Mouse (Mus musculus): Measurements from ENCODE around the gene Tert. TPM values are rescaled to one million over a fixed set of nuclear protein-coding genes. Genes with fewer than 3 reads are reported as not detected.

The Tert gene
- polyA plus RNA-seq, 1 experiment from 2014 or later = 7.6 TPM

DNA sequence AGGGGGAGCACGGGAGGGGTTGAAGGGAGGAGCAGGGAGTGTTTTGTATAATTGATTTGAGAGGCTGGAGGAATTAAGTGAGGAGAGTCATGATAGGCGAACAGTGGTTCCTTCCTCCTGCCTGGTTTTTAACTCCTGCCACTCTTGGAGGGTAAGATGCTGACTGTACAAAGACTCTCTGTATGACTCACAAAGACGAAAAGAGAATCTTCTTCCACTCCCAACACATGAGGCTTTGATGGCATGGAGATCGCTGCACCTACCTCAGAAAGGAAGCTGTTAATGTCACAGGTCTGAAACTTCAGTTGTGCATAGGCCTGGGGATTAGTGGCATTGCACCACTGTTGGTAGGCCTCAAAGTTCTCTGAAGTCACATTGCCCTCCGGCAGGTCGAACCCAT lies 58.8 kb downstream of the Tert start:
- Histone ChIP-seq H3K4me1 (replicated peaks; ENCODE audit: control insufficient read depth, insufficient read depth, low read length) (no peaks in the 10 kb centered on the region), H3K9ac (replicated peaks; ENCODE audit: low read depth, low read length) (no peak overlapping the region), H3K4me2 (ENCODE audit: low read length) (no peak overlapping the region), H3K9me3 (ENCODE audit: control insufficient read depth, low read length) (no peaks in the 10 kb centered on the region), H3K4me3 (replicated peaks; ENCODE audit: low read length) (no peak overlapping the region), H3K27me3 (replicated peaks; ENCODE audit: control insufficient read depth, insufficient read depth, low read length) (no peaks in the 10 kb centered on the region), H3K27ac (ENCODE audit: low read length) (no peak overlapping the region), H3K36me3 (ENCODE audit: control insufficient read depth, insufficient read depth) (no peaks in the 10 kb centered on the region)
- WGBS = 88% methylated on average over 6 of the region's 6 CpGs
- ATAC-seq = no peak

DNA sequence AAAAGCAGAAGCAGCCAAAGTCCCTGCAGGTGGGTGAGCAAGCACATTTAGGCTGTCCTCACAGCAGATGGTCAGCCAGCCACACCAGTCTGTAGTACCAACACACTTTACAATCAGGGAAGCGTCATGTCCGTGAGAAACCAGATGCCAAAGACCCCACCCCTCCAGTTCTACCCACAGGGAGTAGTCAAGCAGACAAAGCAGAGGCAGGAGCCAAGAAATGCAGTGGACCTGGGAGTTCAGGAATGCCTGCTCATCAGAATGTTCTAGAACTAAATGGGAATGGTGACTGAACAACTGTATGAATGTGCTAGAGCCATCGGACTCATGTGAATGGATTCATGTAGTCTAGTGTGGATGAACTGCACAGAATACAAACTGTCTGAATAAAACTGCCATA lies 60.9 kb downstream of the Tert start:
- no peak for ATAC-seq
- Histone ChIP-seq H3K9me3 (ENCODE audit: control insufficient read depth, low read length) (no peaks in the 10 kb centered on the region), H3K4me3 (replicated peaks; ENCODE audit: low read length) (no peak overlapping the region), H3K27me3 (replicated peaks; ENCODE audit: control insufficient read depth, insufficient read depth, low read length) (no peaks in the 10 kb centered on the region), H3K4me1 (replicated peaks; ENCODE audit: control insufficient read depth, insufficient read depth, low read length) (no peaks in the 10 kb centered on the region), H3K36me3 (ENCODE audit: control insufficient read depth, insufficient read depth) (no peaks in the 10 kb centered on the region), H3K27ac (ENCODE audit: low read length) (no peak overlapping the region), H3K4me2 (ENCODE audit: low read length) (no peak overlapping the region), H3K9ac (replicated peaks; ENCODE audit: low read depth, low read length) (no peak overlapping the region)
- WGBS = 75% methylated on average over 3 of the region's 3 CpGs

DNA sequence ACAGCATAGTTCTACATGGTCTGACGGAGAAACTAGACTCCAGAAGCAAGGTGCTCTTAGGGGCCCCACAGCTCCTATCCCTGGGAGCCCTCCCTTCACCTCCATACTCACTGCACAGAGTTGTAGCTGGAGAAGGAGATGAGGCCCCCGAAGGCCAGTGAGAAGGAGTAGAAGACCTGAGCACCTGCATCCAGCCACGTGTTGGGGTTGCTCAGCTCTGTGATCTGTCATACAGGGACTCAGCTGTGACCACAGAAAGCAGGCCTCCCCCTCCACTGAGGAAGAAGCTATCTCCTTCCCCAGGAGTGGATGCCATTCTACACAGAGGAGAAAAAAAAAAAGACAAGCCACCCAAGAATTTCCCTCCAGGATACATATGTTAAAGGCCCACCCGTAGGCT lies 62.2 kb downstream of the Tert start:
- Histone ChIP-seq H3K36me3 (ENCODE audit: control insufficient read depth, insufficient read depth) (no peaks in the 10 kb centered on the region), H3K4me3 (replicated peaks; ENCODE audit: low read length) (no peak overlapping the region), H3K4me2 (ENCODE audit: low read length) (no peak overlapping the region), H3K9me3 (ENCODE audit: control insufficient read depth, low read length) (no peaks in the 10 kb centered on the region), H3K27ac (ENCODE audit: low read length) (no peak overlapping the region), H3K27me3 (replicated peaks; ENCODE audit: control insufficient read depth, insufficient read depth, low read length) (no peaks in the 10 kb centered on the region), H3K4me1 (replicated peaks; ENCODE audit: control insufficient read depth, insufficient read depth, low read length) (no peaks in the 10 kb centered on the region), H3K9ac (replicated peaks; ENCODE audit: low read depth, low read length) (no peak overlapping the region)
- WGBS = 75% methylated on average over 4 of the region's 4 CpGs
- ATAC-seq = no peak

DNA sequence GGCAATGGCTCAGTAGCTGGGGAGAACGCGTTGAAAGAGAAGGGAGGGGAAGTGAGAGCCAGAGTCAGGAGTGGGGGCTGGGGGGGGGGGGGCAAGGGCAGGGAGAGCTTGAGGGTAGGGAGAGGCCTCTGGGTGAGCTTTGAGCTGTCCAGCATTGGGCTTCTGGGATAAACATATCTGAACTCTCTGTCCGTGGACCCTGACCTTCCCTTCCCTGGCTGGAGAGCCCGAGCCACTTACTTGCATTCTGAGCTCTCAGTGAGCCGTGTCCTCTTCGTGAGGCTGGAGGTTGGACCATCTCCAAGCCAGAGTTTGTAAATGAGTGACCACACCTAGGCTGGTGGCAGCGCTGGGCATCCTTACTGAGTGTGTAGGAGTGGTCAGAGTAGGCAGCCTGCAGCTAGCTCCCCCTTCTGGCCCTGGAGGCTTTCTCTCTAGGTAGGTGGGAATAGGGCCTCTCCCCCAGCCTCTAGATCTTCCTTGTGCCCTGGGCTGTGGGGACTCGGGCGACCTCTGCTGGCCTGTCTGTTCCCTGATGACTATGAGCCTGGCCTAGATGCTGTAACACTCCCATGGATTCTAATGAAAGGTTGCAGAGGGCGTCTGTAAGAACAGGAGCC lies 65.6 kb downstream of the Tert start:
- peak; percentile 63 for ATAC-seq
- no peak overlapping the region for H3K4me2 ChIP-seq (ENCODE audit: low read length)
- H3K4me3 ChIP-seq (replicated peaks; ENCODE audit: low read length) = no peak overlapping the region
- WGBS = 26% methylated on average over 10 of the region's 10 CpGs
- H3K9me3 ChIP-seq (ENCODE audit: control insufficient read depth, low read length) = no peaks in the 10 kb centered on the region
- H3K27ac ChIP-seq (ENCODE audit: low read length) = no peak overlapping the region
- H3K27me3 ChIP-seq (replicated peaks; ENCODE audit: control insufficient read depth, insufficient read depth, low read length) = no peaks in the 10 kb centered on the region
- no peaks in the 10 kb centered on the region for H3K4me1 ChIP-seq (replicated peaks; ENCODE audit: control insufficient read depth, insufficient read depth, low read length)
- no peaks in the 10 kb centered on the region for H3K36me3 ChIP-seq (ENCODE audit: control insufficient read depth, insufficient read depth)
- no peak overlapping the region for H3K9ac ChIP-seq (replicated peaks; ENCODE audit: low read depth, low read length)

DNA sequence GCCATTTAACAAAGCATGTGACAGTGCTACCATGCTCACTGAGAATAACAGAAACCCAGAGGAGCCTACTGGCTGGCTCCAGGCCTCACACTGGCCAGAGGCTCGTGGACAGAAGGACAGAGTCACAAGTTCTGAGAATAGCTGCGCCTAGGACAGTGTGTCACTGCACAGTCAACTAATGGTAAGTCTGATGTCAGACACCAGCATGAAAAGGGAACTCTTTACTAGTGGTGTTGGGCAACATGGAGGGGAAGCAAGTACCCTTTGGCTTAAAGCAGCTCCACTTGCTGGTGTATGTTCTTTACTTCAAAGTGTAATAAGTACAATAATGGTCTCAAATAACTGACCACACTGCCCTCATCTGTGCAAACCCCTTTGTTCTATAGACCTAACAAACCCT lies 66.6 kb downstream of the Tert start:
- no peaks in the 10 kb centered on the region for H3K9me3 ChIP-seq (ENCODE audit: control insufficient read depth, low read length)
- no peak overlapping the region for H3K9ac ChIP-seq (replicated peaks; ENCODE audit: low read depth, low read length)
- no peak overlapping the region for H3K4me3 ChIP-seq (replicated peaks; ENCODE audit: low read length)
- WGBS = 76% methylated on average over 2 of the region's 2 CpGs
- H3K27ac ChIP-seq (ENCODE audit: low read length) = no peak overlapping the region
- ATAC-seq = no peak
- no peaks in the 10 kb centered on the region for H3K27me3 ChIP-seq (replicated peaks; ENCODE audit: control insufficient read depth, insufficient read depth, low read length)
- H3K4me2 ChIP-seq (ENCODE audit: low read length) = no peak overlapping the region
- H3K36me3 ChIP-seq (ENCODE audit: control insufficient read depth, insufficient read depth) = no peaks in the 10 kb centered on the region
- no peaks in the 10 kb centered on the region for H3K4me1 ChIP-seq (replicated peaks; ENCODE audit: control insufficient read depth, insufficient read depth, low read length)

DNA sequence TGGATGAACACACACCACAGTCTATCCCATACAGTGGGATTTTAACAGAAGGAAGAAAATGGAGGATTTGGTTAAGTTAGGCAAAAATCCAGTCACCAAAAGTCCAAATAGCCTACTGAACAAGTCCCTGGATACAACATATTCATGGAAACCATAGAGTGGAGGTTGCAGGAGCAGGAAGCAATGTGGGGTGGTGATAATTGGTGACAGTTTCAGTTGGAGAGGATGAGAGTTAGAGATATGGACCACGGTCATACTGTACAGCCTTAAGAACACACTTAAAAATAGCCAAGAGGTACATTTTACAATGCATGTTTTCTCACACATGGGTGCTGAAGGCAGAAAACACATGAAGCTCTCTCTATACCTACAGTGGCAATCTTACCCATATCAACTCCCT lies 68.3 kb downstream of the Tert start:
- H3K4me1 ChIP-seq (replicated peaks; ENCODE audit: control insufficient read depth, insufficient read depth, low read length) = no peaks in the 10 kb centered on the region
- no peak overlapping the region for H3K27ac ChIP-seq (ENCODE audit: low read length)
- H3K9ac ChIP-seq (replicated peaks; ENCODE audit: low read depth, low read length) = no peak overlapping the region
- H3K36me3 ChIP-seq (ENCODE audit: control insufficient read depth, insufficient read depth) = no peaks in the 10 kb centered on the region
- H3K4me2 ChIP-seq (ENCODE audit: low read length) = no peak overlapping the region
- H3K4me3 ChIP-seq (replicated peaks; ENCODE audit: low read length) = no peak overlapping the region
- WGBS = 96% methylated on average over 1 of the region's 1 CpGs
- H3K9me3 ChIP-seq (ENCODE audit: control insufficient read depth, low read length) = no peaks in the 10 kb centered on the region
- no peak for ATAC-seq
- no peaks in the 10 kb centered on the region for H3K27me3 ChIP-seq (replicated peaks; ENCODE audit: control insufficient read depth, insufficient read depth, low read length)

DNA sequence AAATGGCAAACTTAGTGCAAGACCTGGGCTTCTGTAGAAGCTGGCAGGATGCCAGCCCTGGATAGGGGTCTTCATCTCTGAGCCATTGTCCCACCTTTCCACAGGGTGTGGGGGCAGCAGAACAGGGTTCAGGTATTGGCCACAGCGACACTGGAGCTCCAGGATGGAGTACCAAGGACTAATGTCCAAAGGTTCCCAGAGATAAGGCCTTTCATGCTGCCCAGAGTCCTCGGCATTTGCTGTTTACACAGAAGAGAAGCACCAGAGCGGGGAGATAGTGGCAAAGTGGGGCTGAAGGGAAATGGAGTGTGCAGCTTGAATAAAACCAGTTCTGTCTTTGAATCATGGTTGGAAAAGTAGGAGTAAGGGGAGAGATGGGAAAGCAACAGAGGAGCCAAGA lies 69.8 kb downstream of the Tert start:
- no peaks in the 10 kb centered on the region for H3K27me3 ChIP-seq (replicated peaks; ENCODE audit: control insufficient read depth, insufficient read depth, low read length)
- no peaks in the 10 kb centered on the region for H3K4me1 ChIP-seq (replicated peaks; ENCODE audit: control insufficient read depth, insufficient read depth, low read length)
- H3K36me3 ChIP-seq (ENCODE audit: control insufficient read depth, insufficient read depth) = no peaks in the 10 kb centered on the region
- no peak overlapping the region for H3K4me3 ChIP-seq (replicated peaks; ENCODE audit: low read length)
- H3K4me2 ChIP-seq (ENCODE audit: low read length) = no peak overlapping the region
- no peak overlapping the region for H3K9ac ChIP-seq (replicated peaks; ENCODE audit: low read depth, low read length)
- H3K27ac ChIP-seq (ENCODE audit: low read length) = no peak overlapping the region
- 86% methylated on average over 3 of the region's 3 CpGs for WGBS
- H3K9me3 ChIP-seq (ENCODE audit: control insufficient read depth, low read length) = no peaks in the 10 kb centered on the region
- ATAC-seq = no peak

Other genes with a start within 250 kb of the Tert start
- gene Lpcat1, start 159.7 kb upstream of the Tert start, polyA plus RNA-seq (2015; fragmentation: Nextera tagmentation; extraction: Ambion mirVana) = 62.3 and 64.7 TPM in 2 replicates
- 0.14 and 1.1 TPM in 2 replicates for gene Slc6a3, start 90.2 kb upstream of the Tert start, polyA plus RNA-seq (2015; fragmentation: Nextera tagmentation; extraction: Ambion mirVana)
- 125 and 130 TPM in 2 replicates for gene Clptm1l, start 22.9 kb upstream of the Tert start, polyA plus RNA-seq (2015; fragmentation: Nextera tagmentation; extraction: Ambion mirVana)
- not detected in 2 replicates for gene Slc6a18, start 51.1 kb downstream of the Tert start, polyA plus RNA-seq (2015; fragmentation: Nextera tagmentation; extraction: Ambion mirVana)
- 0.09 and 0.27 TPM in 2 replicates for gene Slc6a19, start 78.0 kb downstream of the Tert start, polyA plus RNA-seq (2015; fragmentation: Nextera tagmentation; extraction: Ambion mirVana)
- 13.5 and 14.9 TPM in 2 replicates for gene Slc12a7, start 106.2 kb downstream of the Tert start, polyA plus RNA-seq (2015; fragmentation: Nextera tagmentation; extraction: Ambion mirVana)
- gene Nkd2, start 220.7 kb downstream of the Tert start, polyA plus RNA-seq (2015; fragmentation: Nextera tagmentation; extraction: Ambion mirVana) = 11.0 and 12.2 TPM in 2 replicates

Data from forebrain, embryonic 16.5 days (tissue).